Mouse (Mus musculus) kidney, adult 2 months (tissue): Measurements from ENCODE around the gene Gaa.

Source experiments
- CTCF ChIP-seq: fragments of 200-500 bp; conservative IDR thresholded peaks from 2 replicates; pipeline ENCODE4 v1.5.1; 2011; ENCODE audit warnings: low read depth, mild to moderate bottlenecking, control low read depth, low read length, moderate library complexity, mixed read lengths; ENCODE audit not compliant: insufficient read depth, insufficient read length
- POLR2A ChIP-seq: fragments of 200-500 bp; IDR thresholded peaks from one replicate; pipeline ENCODE4 v1.6.1; 2011; ENCODE audit warnings: low read depth, low read length, control low read depth

- TF ChIP-seq CTCF: peak; percentile 60
- TF ChIP-seq POLR2A: no peak
These were observed 32.1 kb upstream of the Gaa start for GRCm38 (mm10) chr11:119235596-119235995.
